Mouse (Mus musculus) midbrain, embryonic 11.5 days (tissue): ENCODE measurements around the gene Tti1. TPM values are rescaled to one million over a fixed set of nuclear protein-coding genes. Genes with fewer than 3 reads are reported as not detected.
A peak's percentile ranks its signal among the peaks of the same experiment; 100 is the strongest.
"Not testable (repeated sequence)": the region's sequence is repeated elsewhere in the genome, so short reads cannot be mapped to it uniquely, and the experiment has no call there.

Source experiments
- ATAC-seq: fragments of 200-750 bp; cut with Nextera tagmentation; 2 replicates; pipeline ENCODE4 v1.8.0; 2017; ENCODE audit warnings: moderate TSS enrichment, moderate library complexity; ENCODE audit not compliant: low FRiP score
- DNase-seq: peaks from one replicate; pipeline ENCODE4 v3.0.0; 2015; ENCODE audit warnings: low spot score; ENCODE audit errors: missing footprints
- H3K27ac ChIP-seq: fragments of 300-500 bp; sonication (generic); 2 replicates; pipeline ENCODE4 v1.5.1; 2014; ENCODE audit warnings: low read depth, low read length
- H3K27me3 ChIP-seq: fragments of 300-500 bp; sonication (generic); 2 replicates; pipeline ENCODE4 v1.6.1; 2014; ENCODE audit warnings: mild to moderate bottlenecking, low read length, moderate library complexity, mixed read lengths; ENCODE audit not compliant: control insufficient read depth, insufficient read depth
- H3K36me3 ChIP-seq: fragments of 300-500 bp; sonication (generic); 2 replicates; pipeline ENCODE4 v1.6.1; 2014; ENCODE audit warnings: mild to moderate bottlenecking, low read length, moderate library complexity, mixed read lengths; ENCODE audit not compliant: control insufficient read depth, insufficient read depth
- H3K4me1 ChIP-seq: fragments of 300-500 bp; sonication (generic); 2 replicates; pipeline ENCODE4 v1.6.1; 2014; ENCODE audit warnings: low read length; ENCODE audit not compliant: control insufficient read depth, insufficient read depth
- H3K4me2 ChIP-seq: fragments of 300-500 bp; sonication (generic); 2 replicates; pipeline ENCODE4 v1.6.1; 2014; ENCODE audit warnings: mild to moderate bottlenecking, moderate library complexity
- H3K4me3 ChIP-seq: fragments of 300-500 bp; sonication (generic); 2 replicates; pipeline ENCODE4 v1.5.1; 2014; ENCODE audit warnings: low read depth, low read length
- H3K9ac ChIP-seq: fragments of 300-500 bp; sonication (generic); 2 replicates; pipeline ENCODE4 v1.6.1; 2014; ENCODE audit warnings: low read length
- H3K9me3 ChIP-seq: fragments of 300-500 bp; sonication (generic); 2 replicates; pipeline ENCODE4 v1.6.1; 2016; ENCODE audit warnings: low read length; ENCODE audit not compliant: control insufficient read depth
- whole genome bisulfite sequencing: fragments of 180-500 bp; shearing (Covaris S2); extraction: QIAGEN DNeasy Blood & Tissue Kit; methylation state at CpG from one replicate; pipeline ENCODE4 v1.1.7; 2014; 5-methylcytosine and 5-hydroxymethylcytosine counted together
- polyA plus RNA-seq: library from polyadenylated mRNA; unstranded; fragments of >200 nt; fragmentation: Nextera tagmentation; extraction: Ambion mirVana; gene quantifications from 2 replicates; pipeline ENCODE4 v1.2.1, GENCODE M21; 2014

Tti1 gene
- polyA plus RNA-seq, 1 experiment from 2014 or later, result 30.3 TPM

DNA sequence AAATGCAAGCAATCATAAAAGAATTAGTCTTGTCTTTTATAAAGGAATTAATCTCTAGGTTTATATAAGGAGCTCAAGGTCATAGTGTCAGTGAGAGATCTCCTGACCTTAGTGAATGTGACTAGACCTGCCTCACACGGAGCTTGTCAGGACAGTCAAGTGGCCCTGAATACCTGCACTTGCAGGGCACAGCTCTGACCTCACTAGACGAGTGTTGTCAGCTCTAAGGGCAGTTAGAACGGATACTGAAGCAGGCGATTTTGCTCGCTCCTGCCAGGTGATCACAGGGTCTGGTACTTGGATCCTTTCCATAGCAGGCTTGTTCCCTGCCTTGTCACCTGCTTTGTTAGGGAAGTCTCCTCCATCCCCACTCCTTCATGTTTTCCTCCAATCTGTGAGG is 36.8 kb upstream of the Tti1 start:
- Histone ChIP-seq H3K4me1 (no peaks in the 10 kb centered on the region), H3K36me3 (peaks cover 6% of the 10 kb centered on the region; the same call in 1 of the 2 replicates), H3K27ac (no peak overlapping the region), H3K9me3 (no peaks in the 10 kb centered on the region), H3K4me2 (no peak overlapping the region), H3K9ac (no peak overlapping the region), H3K4me3 (no peak overlapping the region), H3K27me3 (no peaks in the 10 kb centered on the region)
- ATAC-seq, result no peak
- 82% methylated on average over 5 of the region's 5 CpGs for WGBS
- DNase-seq, result no peak

DNA sequence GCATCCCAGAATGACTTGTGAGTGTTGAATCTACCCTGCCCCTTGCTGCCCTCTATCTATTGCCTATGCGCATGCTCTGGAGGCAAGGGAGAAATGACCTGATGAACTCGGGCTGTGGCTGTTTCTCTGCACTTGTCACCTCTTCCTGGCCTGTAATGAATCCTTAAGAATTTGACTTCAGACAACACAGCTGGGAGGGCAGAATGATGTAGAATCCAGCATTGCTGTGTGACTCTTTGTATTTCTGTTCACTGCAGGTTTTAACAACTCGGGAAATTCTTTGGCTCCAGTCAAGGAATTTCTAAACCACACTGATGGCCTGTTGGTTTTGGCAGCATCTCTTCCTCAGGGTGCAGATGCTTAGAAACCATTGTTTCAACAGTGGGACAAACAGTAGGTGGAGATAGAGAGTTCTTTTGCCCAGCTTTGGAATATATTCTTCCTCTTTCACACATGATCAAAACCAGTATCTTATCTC is 36.4 kb upstream of the Tti1 start:
- DNase-seq, result no peak
- Histone ChIP-seq H3K27ac (no peak overlapping the region), H3K4me3 (no peak overlapping the region), H3K4me1 (no peaks in the 10 kb centered on the region), H3K36me3 (peaks cover 7% of the 10 kb centered on the region; the same call in 1 of the 2 replicates), H3K4me2 (no peak overlapping the region), H3K9me3 (no peaks in the 10 kb centered on the region), H3K27me3 (no peaks in the 10 kb centered on the region), H3K9ac (no peak overlapping the region)
- no peak for ATAC-seq
- 75% methylated on average over 3 of the region's 3 CpGs for WGBS

DNA sequence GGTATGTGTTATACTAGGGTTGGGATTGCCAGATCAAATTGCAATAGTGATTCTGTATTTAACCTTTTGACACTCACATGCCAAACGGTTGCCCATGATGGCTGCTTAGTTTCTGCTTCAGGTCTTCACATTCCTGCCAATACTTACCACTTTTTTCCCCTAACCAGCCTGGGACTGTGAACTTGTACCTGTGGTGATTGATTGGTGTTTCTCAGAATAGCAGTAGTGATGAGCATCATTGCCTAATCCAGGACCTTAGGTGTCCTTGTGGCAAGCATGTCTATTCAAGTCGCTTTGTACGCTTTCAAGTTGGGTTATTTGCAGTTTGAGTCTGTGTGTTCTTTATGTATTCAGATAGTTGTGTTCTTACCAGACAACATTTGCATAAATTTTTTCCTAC is 34.8 kb upstream of the Tti1 start:
- no peak for ATAC-seq
- Histone ChIP-seq H3K9me3 (no peaks in the 10 kb centered on the region), H3K27me3 (no peaks in the 10 kb centered on the region), H3K4me3 (no peak overlapping the region), H3K4me1 (no peaks in the 10 kb centered on the region), H3K27ac (no peak overlapping the region), H3K36me3 (peaks cover 9% of the 10 kb centered on the region; the same call in 1 of the 2 replicates), H3K4me2 (no peak overlapping the region), H3K9ac (no peak overlapping the region)
- DNase-seq, result no peak
- 91% methylated on average over 3 of the region's 3 CpGs for WGBS

DNA sequence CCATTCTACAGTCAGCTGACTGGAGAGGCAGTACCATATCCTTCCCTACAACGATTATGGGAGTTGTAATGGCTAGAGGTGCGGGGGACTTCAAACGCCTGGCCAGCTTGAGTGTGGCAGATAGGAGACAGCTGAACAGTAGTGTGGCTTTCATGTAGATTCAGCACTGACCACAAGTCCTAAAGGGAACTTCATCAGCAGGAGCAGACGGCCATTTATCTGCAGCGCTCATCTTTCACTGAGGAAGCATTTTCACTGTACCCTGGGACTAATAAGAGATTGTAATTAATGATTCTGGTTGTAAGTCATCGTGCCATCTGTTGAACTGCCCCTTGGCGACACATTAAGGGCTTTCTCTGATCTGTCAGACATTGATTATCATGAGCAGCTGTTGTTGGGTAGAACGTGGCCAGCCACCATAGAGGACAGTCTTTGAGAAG is 31.5 kb upstream of the Tti1 start:
- Histone ChIP-seq H3K4me2 (no peak overlapping the region), H3K9ac (no peak overlapping the region), H3K9me3 (no peaks in the 10 kb centered on the region), H3K4me3 (no peak overlapping the region), H3K27ac (no peak overlapping the region), H3K4me1 (no peaks in the 10 kb centered on the region), H3K36me3 (peaks cover 5% of the 10 kb centered on the region; the same call in 1 of the 2 replicates), H3K27me3 (no peaks in the 10 kb centered on the region)
- DNase-seq (no peak), ATAC-seq (no peak)
- 84% methylated on average over 8 of the region's 8 CpGs for WGBS

DNA sequence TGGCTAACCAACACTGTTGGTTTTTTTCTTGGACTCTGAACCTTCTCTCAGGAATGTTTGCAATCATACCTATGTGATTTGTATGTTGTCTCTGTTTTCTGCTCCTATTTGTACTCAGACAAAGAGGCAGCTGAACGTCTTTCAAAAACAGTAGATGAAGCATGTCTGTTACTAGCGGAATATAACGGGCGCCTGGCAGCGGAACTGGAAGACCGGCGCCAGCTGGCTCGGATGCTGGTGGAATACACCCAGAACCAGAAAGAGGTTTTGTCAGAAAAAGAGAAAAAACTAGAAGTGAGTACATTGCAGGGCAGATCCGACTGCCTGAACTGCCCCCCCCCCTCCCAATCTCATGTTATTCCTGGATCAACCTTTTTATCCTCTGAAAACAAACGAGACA is 30.3 kb upstream of the Tti1 start:
- no peak overlapping the region for H3K27ac ChIP-seq
- no peak overlapping the region for H3K4me2 ChIP-seq
- no peak overlapping the region for H3K9ac ChIP-seq
- 93% methylated on average over 10 of the region's 10 CpGs for WGBS
- no peaks in the 10 kb centered on the region for H3K27me3 ChIP-seq
- no peaks in the 10 kb centered on the region for H3K4me1 ChIP-seq
- no peak for DNase-seq
- no peak overlapping the region for H3K4me3 ChIP-seq
- peaks cover 5% of the 10 kb centered on the region; the same call in 1 of the 2 replicates for H3K36me3 ChIP-seq
- H3K9me3 ChIP-seq, result no peaks in the 10 kb centered on the region
- no peak for ATAC-seq

DNA sequence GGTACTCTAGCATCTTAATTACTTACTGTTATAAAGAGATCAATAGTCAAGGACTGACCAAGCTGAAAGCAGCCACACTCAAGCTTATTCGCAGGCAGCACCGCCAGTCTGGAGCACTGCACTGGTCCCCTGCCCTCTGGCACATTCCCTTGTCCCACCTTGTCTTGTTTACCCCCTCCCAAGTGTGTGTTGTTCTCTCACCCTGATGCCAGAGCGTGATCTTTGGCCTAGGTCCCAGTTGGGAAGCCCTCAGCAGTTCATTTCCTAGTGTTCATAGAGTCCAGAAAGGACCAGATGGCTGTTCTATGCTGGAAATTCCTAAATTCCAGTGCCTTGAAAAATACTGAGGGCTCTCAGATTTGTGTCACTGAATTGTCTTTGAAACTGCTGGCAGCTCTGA is 28.8 kb upstream of the Tti1 start:
- Histone ChIP-seq H3K36me3 (peaks cover 5% of the 10 kb centered on the region; the same call in 1 of the 2 replicates), H3K9me3 (no peaks in the 10 kb centered on the region), H3K4me3 (no peak overlapping the region), H3K27ac (no peak overlapping the region), H3K27me3 (no peaks in the 10 kb centered on the region), H3K4me2 (no peak overlapping the region), H3K4me1 (no peaks in the 10 kb centered on the region), H3K9ac (no peak overlapping the region)
- ATAC-seq (no peak), DNase-seq (no peak)
- WGBS, result 92% methylated on average over 3 of the region's 3 CpGs

DNA sequence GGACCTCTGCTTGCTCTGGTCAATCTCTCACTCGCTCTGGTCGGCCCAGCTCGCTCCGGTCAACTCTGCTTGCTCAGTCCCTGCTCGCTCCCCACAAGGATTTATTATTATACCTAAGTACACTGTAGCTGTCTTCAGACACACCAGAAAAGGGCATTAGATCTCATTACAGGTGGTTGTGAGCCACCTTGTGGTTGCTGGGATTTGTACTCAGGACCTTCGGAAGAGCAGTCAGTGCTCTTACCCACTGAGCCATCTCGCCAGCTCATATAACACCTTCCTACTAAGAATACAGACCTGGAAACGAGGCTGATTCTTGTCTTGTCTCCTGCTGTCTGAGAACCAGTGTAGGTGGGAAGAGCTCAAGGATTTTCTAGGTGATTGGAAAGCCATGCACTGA is 27.1 kb upstream of the Tti1 start:
- H3K9ac ChIP-seq, H3K27me3 ChIP-seq, H3K4me3 ChIP-seq, ATAC-seq, H3K4me1 ChIP-seq, H3K9me3 ChIP-seq, H3K4me2 ChIP-seq, H3K27ac ChIP-seq, H3K36me3 ChIP-seq: not testable (repeated sequence)
- peak; percentile 73 for DNase-seq
- 91% methylated on average over 8 of the region's 8 CpGs for WGBS

DNA sequence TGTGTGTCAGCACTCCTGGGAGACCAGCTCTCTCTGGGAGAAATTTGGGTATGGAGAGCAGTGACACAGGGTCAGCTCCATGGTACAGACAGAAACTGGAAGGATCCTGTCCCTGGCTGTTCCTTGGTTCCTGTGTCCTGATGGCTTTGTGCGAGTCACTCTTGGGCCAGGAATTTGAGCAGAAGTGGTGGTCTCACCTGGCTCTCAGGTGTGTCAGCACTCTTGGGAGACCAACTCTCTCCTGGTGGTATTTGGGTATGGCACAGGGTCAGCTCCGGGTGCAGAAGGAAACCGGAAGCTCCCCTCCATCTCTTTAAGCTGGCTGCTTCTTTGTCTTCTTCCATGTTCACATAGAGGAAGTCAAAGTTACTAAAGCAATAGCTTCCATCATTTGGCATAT is 26.4 kb upstream of the Tti1 start:
- ATAC-seq, result no peak
- 94% methylated on average over 3 of the region's 3 CpGs for WGBS
- Histone ChIP-seq H3K9ac (no peak overlapping the region), H3K36me3 (peaks cover 6% of the 10 kb centered on the region; the same call in 1 of the 2 replicates), H3K27ac (no peak overlapping the region), H3K9me3 (no peaks in the 10 kb centered on the region), H3K4me3 (no peak overlapping the region), H3K4me2 (no peak overlapping the region), H3K27me3 (no peaks in the 10 kb centered on the region), H3K4me1 (no peaks in the 10 kb centered on the region)
- peak; percentile 8 for DNase-seq

DNA sequence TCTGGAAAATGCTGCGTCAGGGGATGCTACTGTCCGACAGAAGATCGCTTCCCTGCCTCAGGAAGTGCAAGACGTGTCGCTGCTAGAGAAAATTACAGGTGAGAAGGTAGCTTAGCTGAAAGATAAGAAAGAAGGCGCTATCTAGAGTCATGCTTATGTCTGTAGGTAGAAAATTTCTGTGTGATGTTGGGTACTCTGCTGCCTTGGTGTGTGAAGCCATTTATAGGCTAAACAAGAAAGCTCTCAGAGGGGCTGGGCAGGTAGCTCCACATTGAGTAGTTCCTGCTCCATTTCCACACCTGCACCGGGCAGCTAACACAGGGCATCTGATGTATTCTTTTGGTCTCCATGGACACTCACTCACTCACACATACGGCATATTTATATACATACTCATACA is 21.9 kb upstream of the Tti1 start:
- Histone ChIP-seq H3K9ac (no peak overlapping the region), H3K36me3 (peaks cover 11% of the 10 kb centered on the region; the same call in 1 of the 2 replicates), H3K4me3 (no peak overlapping the region), H3K4me1 (no peaks in the 10 kb centered on the region), H3K27me3 (no peaks in the 10 kb centered on the region), H3K9me3 (no peaks in the 10 kb centered on the region), H3K4me2 (no peak overlapping the region), H3K27ac (no peak overlapping the region)
- no peak for ATAC-seq
- WGBS, result 98% methylated on average over 8 of the region's 8 CpGs
- peak; percentile 82 for DNase-seq
